Mouse (Mus musculus): Measurements from ENCODE around the gene Pkm.

Pkm gene

GRCm38 (mm10) chr9:59655958-59656634, at the start of gene Pkm:
Gene Pkm, plus strand, starts transcription at chr9:59656368.
- DNase-seq (ENCODE audit: low spot score): peak; percentile 94

GRCm38 (mm10) chr9:59610950-59611349, 45.2 kb upstream of the Pkm start:
- DNase-seq (ENCODE audit: low spot score): no peak

- no peak for DNase-seq (ENCODE audit: low spot score)
Observed at GRCm38 (mm10) chr9:59615797-59616196, 40.4 kb upstream of the Pkm start.

GRCm38 (mm10) chr9:59616622-59617306, 39.4 kb upstream of the Pkm start, which contains the start of gene Parp6:
Gene Parp6, plus strand, starts transcription at chr9:59617284.
- peak; percentile 100 for DNase-seq (ENCODE audit: low spot score)

GRCm38 (mm10) chr9:59617307-59617973, 38.7 kb upstream of the Pkm start:
- DNase-seq (ENCODE audit: low spot score): no peak

GRCm38 (mm10) chr9:59638372-59638771, 17.8 kb upstream of the Pkm start:
- DNase-seq (ENCODE audit: low spot score): no peak

GRCm38 (mm10) chr9:59639936-59640335, 16.2 kb upstream of the Pkm start:
- no peak for DNase-seq (ENCODE audit: low spot score)

GRCm38 (mm10) chr9:59641320-59641719, 14.8 kb upstream of the Pkm start:
- no peak for DNase-seq (ENCODE audit: low spot score)

GRCm38 (mm10) chr9:59649911-59650310, 6.3 kb upstream of the Pkm start:
- DNase-seq (ENCODE audit: low spot score): no peak

GRCm38 (mm10) chr9:59653371-59653770, 2.8 kb upstream of the Pkm start:
- no peak for DNase-seq (ENCODE audit: low spot score)

- no peak for DNase-seq (ENCODE audit: low spot score)
Observed at GRCm38 (mm10) chr9:59654450-59654983, 1.7 kb upstream of the Pkm start.

- peak; percentile 70 for DNase-seq (ENCODE audit: low spot score)
Observed at GRCm38 (mm10) chr9:59656635-59657617, 758 bp downstream of the Pkm start.

- DNase-seq (ENCODE audit: low spot score): no peak
Observed at GRCm38 (mm10) chr9:59658146-59658545, 2.0 kb downstream of the Pkm start.

- DNase-seq (ENCODE audit: low spot score): peak; percentile 69
Observed at GRCm38 (mm10) chr9:59659036-59660026, 3.2 kb downstream of the Pkm start.

- DNase-seq (ENCODE audit: low spot score): no peak
Observed at GRCm38 (mm10) chr9:59660421-59660820, 4.3 kb downstream of the Pkm start.

- DNase-seq (ENCODE audit: low spot score): no peak
Observed at GRCm38 (mm10) chr9:59661298-59661975, 5.3 kb downstream of the Pkm start.

- DNase-seq (ENCODE audit: low spot score): no peak
Observed at GRCm38 (mm10) chr9:59663226-59663625, 7.1 kb downstream of the Pkm start.

GRCm38 (mm10) chr9:59663957-59664356, 7.8 kb downstream of the Pkm start:
- DNase-seq (ENCODE audit: low spot score): no peak

GRCm38 (mm10) chr9:59664664-59665256, 8.6 kb downstream of the Pkm start:
- DNase-seq (ENCODE audit: low spot score): no peak

All from ovary, postnatal 36 days (tissue).